Mouse (Mus musculus) bone marrow macrophage, adult 2 months (primary cell): ENCODE data around the gene Gm17359.

Experiments
- CTCF ChIP-seq: IDR thresholded peaks from 2 replicates; pipeline ENCODE4 v1.5.1; 2012; ENCODE audit warnings: low read depth, mild to moderate bottlenecking, low read length, moderate library complexity
- POLR2A ChIP-seq: IDR thresholded peaks from 2 replicates; pipeline ENCODE4 v1.6.1; 2012; ENCODE audit warnings: mild to moderate bottlenecking, low read depth, low read length, borderline replicate concordance

GRCm38 (mm10) chr3:79389081-79389480, 52.6 kb downstream of the Gm17359 start:
- TF ChIP-seq POLR2A (no peak), CTCF (no peak)
